Mouse (Mus musculus) bone marrow, adult 2 months (tissue): ENCODE data around the gene Crocc2.

ENCODE experiments used
- CTCF ChIP-seq: fragments of 200-500 bp; IDR thresholded peaks from 2 replicates; pipeline ENCODE4 v1.5.1; 2011; ENCODE audit warnings: low read length, control low read depth; ENCODE audit not compliant: control insufficient read depth, insufficient read depth
- POLR2A ChIP-seq: fragments of 200-500 bp; IDR thresholded peaks from 2 replicates; pipeline ENCODE4 v1.6.1; 2011; ENCODE audit warnings: low read depth, mild to moderate bottlenecking, control low read depth, low read length, borderline replicate concordance; ENCODE audit not compliant: control insufficient read depth

DNA sequence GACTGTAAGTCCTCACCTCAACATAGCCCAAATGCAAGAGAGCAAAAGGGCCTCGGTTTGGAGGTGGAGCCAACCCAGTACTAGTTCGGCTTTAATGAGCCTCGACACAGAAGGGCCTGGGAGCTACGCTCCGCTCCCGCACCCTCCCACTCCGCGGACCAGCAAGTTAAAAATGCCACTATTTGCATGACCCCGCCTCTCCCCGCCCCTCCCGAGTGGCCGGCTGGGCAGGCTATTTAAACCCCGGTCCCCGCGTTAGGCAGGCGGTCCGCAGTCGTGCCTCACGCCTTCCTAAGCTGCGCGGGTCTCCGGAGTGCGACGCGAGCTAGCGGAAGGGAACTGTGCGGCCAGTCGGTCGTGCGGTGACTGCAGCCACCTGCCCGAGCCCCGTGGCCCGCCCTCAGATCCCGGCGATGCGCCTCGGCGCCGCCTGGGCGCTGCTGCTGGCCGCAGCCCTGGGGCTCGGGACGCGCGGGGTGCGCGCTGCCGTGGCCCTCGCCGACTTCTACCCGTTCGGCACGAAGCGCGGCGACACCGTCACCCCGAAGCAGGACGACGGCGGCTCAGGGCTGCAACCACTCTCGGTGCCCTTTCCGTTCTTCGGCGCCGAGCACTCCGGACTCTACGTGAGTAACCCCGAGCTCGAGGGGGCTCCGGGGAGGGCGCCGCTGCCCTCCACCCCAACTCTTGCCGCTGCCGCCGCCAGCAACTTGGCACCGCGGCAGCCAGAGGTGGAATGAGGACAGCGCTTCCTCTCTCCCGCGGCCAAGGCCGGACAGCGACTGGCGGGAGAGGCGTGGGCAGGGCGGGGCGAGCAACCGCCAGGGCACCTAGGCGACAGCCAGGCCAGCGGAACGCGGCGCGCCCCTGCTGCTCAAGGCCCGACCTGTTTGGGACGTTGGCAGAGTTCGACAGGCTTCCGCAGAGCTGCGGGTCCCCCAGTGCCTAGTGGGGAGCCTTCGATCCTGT, 67.3 kb downstream of the Crocc2 start, which contains the start of gene Sned1:
- no peak for TF ChIP-seq CTCF
- peak; percentile 67; the same call in 1 of the 2 replicates for TF ChIP-seq POLR2A
